Mouse (Mus musculus) hindbrain, postnatal 0 days (tissue): ENCODE measurements around the gene Gse1. TPM values are rescaled to one million over a fixed set of nuclear protein-coding genes. Genes with fewer than 3 reads are reported as not detected.
"Not testable (repeated sequence)": the region's sequence is repeated elsewhere in the genome, so short reads cannot be mapped to it uniquely, and the experiment has no call there.

Source experiments
- ATAC-seq: fragments of 200-750 bp; cut with Nextera tagmentation; 2 replicates; pipeline ENCODE4 v1.8.0; 2017; ENCODE audit warnings: mild to moderate bottlenecking, moderate TSS enrichment, moderate library complexity
- DNase-seq: peaks from one replicate; pipeline ENCODE4 v3.0.0-alpha.2; 2015; ENCODE audit warnings: low spot score
- H3K27ac ChIP-seq: fragments of 300-500 bp; sonication (generic); 2 replicates; pipeline ENCODE4 v1.5.1; 2014; ENCODE audit warnings: mild to moderate bottlenecking
- H3K27me3 ChIP-seq: fragments of 300-500 bp; sonication (generic); 2 replicates; pipeline ENCODE4 v1.6.1; 2014; ENCODE audit warnings: low read length, mixed read lengths; ENCODE audit not compliant: insufficient read depth
- H3K36me3 ChIP-seq: fragments of 300-500 bp; sonication (generic); 2 replicates; pipeline ENCODE4 v1.6.1; 2014; ENCODE audit warnings: low read length, mixed read lengths; ENCODE audit not compliant: insufficient read depth
- H3K4me1 ChIP-seq: fragments of 300-500 bp; sonication (generic); 2 replicates; pipeline ENCODE4 v1.6.1; 2014; ENCODE audit warnings: antibody characterized with exemption, low read length, mixed read lengths; ENCODE audit not compliant: insufficient read depth
- H3K4me2 ChIP-seq: fragments of 300-500 bp; sonication (generic); 2 replicates; pipeline ENCODE4 v1.6.1; 2014; ENCODE audit warnings: low read depth, mild to moderate bottlenecking, low read length, moderate library complexity, mixed read lengths
- H3K4me3 ChIP-seq: fragments of 300-500 bp; sonication (generic); 2 replicates; pipeline ENCODE4 v1.5.1; 2014; ENCODE audit warnings: low read length
- H3K9ac ChIP-seq: fragments of 300-500 bp; sonication (generic); replicated peaks from 2 replicates; pipeline ENCODE4 v1.6.1; 2014; ENCODE audit warnings: mild to moderate bottlenecking, low read length, moderate library complexity, mixed read lengths
- H3K9me3 ChIP-seq: fragments of 300-500 bp; sonication (generic); 2 replicates; pipeline ENCODE4 v1.6.1; 2016; ENCODE audit warnings: low read length, mixed read lengths
- CTCF ChIP-seq: IDR thresholded peaks from 2 replicates; pipeline ENCODE4 v1.5.1; 2016; ENCODE audit warnings: antibody characterized with exemption, control low read depth, low read depth
- WGBS: fragments of 180-500 bp; shearing (Covaris S2); extraction: QIAGEN DNeasy Blood & Tissue Kit; methylation state at CpG from one replicate; pipeline ENCODE4 v1.1.7; 2014; 5-methylcytosine and 5-hydroxymethylcytosine counted together
- polyA plus RNA-seq: library from polyadenylated mRNA; unstranded; fragments of >200 nt; fragmentation: Nextera tagmentation; extraction: Ambion mirVana; gene quantifications from 2 replicates; pipeline ENCODE4 v1.2.1, GENCODE M21; 2015
- total RNA-seq: library from RNA; depleted of rRNA; stranded (reverse); fragments of >200 nt; gene quantifications from 2 replicates; pipeline ENCODE4 v1.2.3, GENCODE M21; 2014

Gene Gse1
- total and polyA plus RNA-seq, 2 experiments from 2014 or later: 13.4 to 48.3 TPM

DNA sequence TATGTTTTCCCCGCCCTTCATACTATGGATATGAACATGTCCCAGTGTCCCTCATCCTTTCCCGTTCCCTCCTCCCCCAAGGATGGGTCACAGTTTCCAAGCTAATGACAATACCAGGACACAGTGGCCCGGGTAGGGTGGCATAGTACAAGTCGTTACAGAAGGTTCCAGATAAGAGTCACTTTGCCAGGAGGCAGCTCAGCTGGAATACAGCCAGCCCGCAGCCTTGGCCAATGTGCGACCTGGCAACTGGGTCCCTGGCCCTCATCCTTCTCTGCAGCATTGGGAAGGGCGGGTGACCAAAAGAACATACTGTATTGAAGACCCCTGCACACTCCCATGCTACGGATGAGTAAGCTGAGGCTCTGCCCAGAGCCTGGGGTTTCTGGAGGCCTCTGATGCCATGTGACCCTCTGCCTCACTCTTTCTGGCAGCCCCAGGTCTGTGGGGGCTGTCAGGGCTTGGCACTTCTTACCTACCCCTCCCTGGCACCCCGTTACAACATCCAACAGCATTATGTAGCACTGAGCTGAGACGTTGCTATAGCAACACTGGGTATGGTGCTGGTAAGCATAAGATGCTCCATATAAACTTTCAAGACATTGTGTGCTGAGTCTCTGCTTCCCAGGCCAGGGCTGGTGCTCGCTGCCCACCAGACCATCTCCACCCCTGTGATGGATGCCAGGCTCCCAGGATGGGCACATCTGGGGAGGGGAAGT, 100.9 kb downstream of the Gse1 start:
- ATAC-seq: peak; percentile 34; the same call in 1 of the 2 replicates
- TF ChIP-seq CTCF: no peak
- no peaks in the 10 kb centered on the region for H3K9me3 ChIP-seq
- no peaks in the 10 kb centered on the region for H3K36me3 ChIP-seq
- DNase-seq: peak; percentile 64
- no peak overlapping the region for H3K4me2 ChIP-seq
- no peak overlapping the region for H3K27ac ChIP-seq
- no peaks in the 10 kb centered on the region for H3K27me3 ChIP-seq
- peaks cover 20% of the 10 kb centered on the region; the same call in 1 of the 2 replicates for H3K4me1 ChIP-seq
- 65% methylated on average over 11 of the region's 11 CpGs for WGBS
- H3K9ac ChIP-seq: no peak overlapping the region
- no peak overlapping the region for H3K4me3 ChIP-seq

DNA sequence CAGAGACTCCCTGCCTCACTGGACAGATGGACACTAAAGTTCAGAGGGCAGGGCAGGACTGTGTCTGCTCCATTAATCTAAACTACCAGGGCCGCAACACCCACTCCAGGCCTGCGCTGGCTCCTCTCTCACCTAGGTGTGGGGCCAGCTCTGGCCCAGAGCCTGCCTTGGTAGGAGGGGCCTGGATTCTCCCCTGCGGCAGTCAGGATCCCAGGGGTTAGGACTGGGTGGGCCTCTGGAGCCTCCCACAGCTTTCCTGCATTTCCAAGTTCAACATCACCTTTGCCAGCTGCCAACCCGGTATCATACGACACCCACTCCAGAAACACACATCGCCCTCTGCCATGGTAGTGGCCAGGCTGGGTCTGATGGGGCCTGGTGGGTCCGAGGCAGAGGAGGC, 102.8 kb downstream of the Gse1 start:
- DNase-seq: no peak
- Histone ChIP-seq H3K27ac (no peak overlapping the region), H3K4me2 (no peak overlapping the region), H3K9me3 (no peaks in the 10 kb centered on the region), H3K36me3 (no peaks in the 10 kb centered on the region), H3K4me1 (peaks cover 27% of the 10 kb centered on the region), H3K27me3 (no peaks in the 10 kb centered on the region), H3K9ac (no peak overlapping the region), H3K4me3 (no peak overlapping the region)
- ATAC-seq: no peak
- 89% methylated on average over 7 of the region's 7 CpGs for WGBS
- no peak for TF ChIP-seq CTCF

DNA sequence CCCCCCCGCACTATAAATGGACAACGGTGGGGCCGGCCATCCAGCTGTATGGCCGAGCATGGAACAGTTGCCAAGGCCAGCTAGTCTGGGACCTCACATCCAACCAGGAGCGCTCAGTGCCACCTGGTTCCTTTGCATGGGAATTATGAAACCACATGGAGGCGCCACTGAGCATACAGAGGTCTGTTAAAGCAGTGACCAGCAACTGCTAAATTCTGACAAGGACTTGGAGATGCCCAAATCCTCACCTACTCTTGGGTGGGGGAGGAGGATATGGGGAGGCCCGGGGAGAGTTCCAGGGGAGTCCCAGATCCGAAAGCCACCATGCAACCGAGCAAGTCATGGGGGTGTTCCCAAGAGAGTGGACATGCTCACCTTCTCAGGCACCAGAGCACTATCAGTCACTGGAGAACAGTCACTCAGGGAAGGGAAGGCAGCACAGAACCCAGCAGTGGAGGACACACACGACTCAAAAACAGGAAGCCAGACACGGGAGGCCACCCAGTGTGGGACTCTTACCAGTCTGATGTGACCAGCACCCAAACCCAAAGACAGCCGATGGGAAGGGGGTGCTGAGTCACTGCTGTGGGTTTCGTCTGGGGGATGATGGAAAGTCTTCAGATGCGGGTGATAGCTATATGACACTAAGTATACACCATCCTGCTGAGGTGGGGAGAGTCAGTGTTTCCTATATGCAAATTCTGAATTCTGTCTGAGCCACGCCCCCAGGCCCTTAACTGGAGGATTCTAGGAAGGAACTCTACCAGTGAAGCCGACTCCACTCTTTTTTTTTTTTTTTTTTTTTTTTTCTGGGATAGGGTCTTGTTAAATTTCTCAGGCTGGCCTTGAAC, 104.3 kb downstream of the Gse1 start:
- H3K4me3 ChIP-seq: no peak overlapping the region
- 72% methylated on average over 16 of the region's 16 CpGs for WGBS
- H3K4me1 ChIP-seq: peaks cover 29% of the 10 kb centered on the region
- no peaks in the 10 kb centered on the region for H3K27me3 ChIP-seq
- peak; percentile 69 for DNase-seq
- peak; percentile 67 for TF ChIP-seq CTCF
- no peak overlapping the region for H3K27ac ChIP-seq
- H3K9me3 ChIP-seq: no peaks in the 10 kb centered on the region
- no peak overlapping the region for H3K4me2 ChIP-seq
- no peak overlapping the region for H3K9ac ChIP-seq
- no peak for ATAC-seq
- no peaks in the 10 kb centered on the region for H3K36me3 ChIP-seq

DNA sequence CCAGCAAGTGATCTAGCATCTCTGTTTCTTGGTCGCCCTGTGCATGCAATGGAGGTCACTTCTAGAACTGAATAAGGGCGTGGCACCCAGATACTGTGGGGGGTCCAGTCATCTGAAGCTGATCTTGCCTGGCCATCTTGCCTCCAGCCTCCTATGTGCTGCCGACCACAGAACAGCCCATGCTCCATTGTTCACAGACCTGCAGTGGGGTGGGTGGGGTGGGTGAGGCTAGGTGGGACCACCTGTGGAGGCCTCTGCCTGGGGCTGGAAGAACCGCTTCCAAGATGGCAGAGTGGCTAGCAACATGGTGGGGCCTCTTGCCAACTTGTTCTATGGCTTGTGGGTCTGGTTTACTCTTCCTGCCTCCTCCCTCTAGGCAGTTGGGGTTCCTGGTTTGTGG, 105.4 kb downstream of the Gse1 start:
- TF ChIP-seq CTCF: no peak
- DNase-seq: no peak
- H3K4me1 ChIP-seq: peaks cover 29% of the 10 kb centered on the region
- 97% methylated on average over 4 of the region's 4 CpGs for WGBS
- ATAC-seq: no peak
- no peaks in the 10 kb centered on the region for H3K9me3 ChIP-seq
- no peaks in the 10 kb centered on the region for H3K36me3 ChIP-seq
- no peak overlapping the region for H3K9ac ChIP-seq
- H3K27ac ChIP-seq: no peak overlapping the region
- H3K4me3 ChIP-seq: no peak overlapping the region
- H3K27me3 ChIP-seq: no peaks in the 10 kb centered on the region
- no peak overlapping the region for H3K4me2 ChIP-seq

GRCm38 (mm10) chr8:120334261-120334660, 106.0 kb downstream of the Gse1 start:
- H3K4me1 ChIP-seq: peaks cover 24% of the 10 kb centered on the region
- H3K36me3 ChIP-seq, H3K4me3 ChIP-seq, H3K9me3 ChIP-seq, H3K27me3 ChIP-seq, DNase-seq, ATAC-seq, H3K4me2 ChIP-seq, H3K9ac ChIP-seq: not testable (repeated sequence)
- 72% methylated on average over 3 of the region's 3 CpGs for WGBS
- 0 out of 2 replicates have a peak overlapping the region, but pooled peaks have one; percentile 63 for H3K27ac ChIP-seq

GRCm38 (mm10) chr8:120334878-120335261, 106.6 kb downstream of the Gse1 start:
- DNase-seq: peak; percentile 74
- 14% methylated on average over 5 of the region's 5 CpGs for WGBS
- no peak overlapping the region for H3K4me3 ChIP-seq

More at GRCm38 (mm10) chr8:120334878-120335261, 106.6 kb downstream of the Gse1 start:
- H3K4me2 ChIP-seq: peak overlapping the region; percentile 24; the same call in 1 of the 2 replicates
- H3K4me1 ChIP-seq: peaks cover 19% of the 10 kb centered on the region
- ATAC-seq: peak; percentile 8; the same call in 1 of the 2 replicates
- H3K27me3 ChIP-seq: no peaks in the 10 kb centered on the region
- peak overlapping the region; percentile 35; the same call in 1 of the 2 replicates for H3K9ac ChIP-seq
- peak overlapping the region; percentile 63 for H3K27ac ChIP-seq
- no peaks in the 10 kb centered on the region for H3K36me3 ChIP-seq
- H3K9me3 ChIP-seq: no peaks in the 10 kb centered on the region
- no peak for TF ChIP-seq CTCF
